Mouse (Mus musculus): ENCODE measurements around the gene Fbxo41. TPM values are rescaled to one million over a fixed set of nuclear protein-coding genes. Genes with fewer than 3 reads are reported as not detected.
"Not testable (repeated sequence)": the region's sequence is repeated elsewhere in the genome, so short reads cannot be mapped to it uniquely, and the experiment has no call there.

Fbxo41 gene
- polyA plus RNA-seq, 1 experiment from 2014 or later = 5.5 TPM

- no peak overlapping the region for H3K4me2 ChIP-seq
- peaks cover 57% of the 10 kb centered on the region for H3K36me3 ChIP-seq
- no peak overlapping the region for H3K27ac ChIP-seq
- H3K27me3 ChIP-seq = no peaks in the 10 kb centered on the region
- no peaks in the 10 kb centered on the region for H3K9me3 ChIP-seq
- 95% methylated on average over 2 of the region's 2 CpGs for WGBS
- ATAC-seq (ENCODE audit: low FRiP score) = no peak
- H3K4me1 ChIP-seq (replicated peaks) = peaks cover 40% of the 10 kb centered on the region
- H3K4me3 ChIP-seq = no peak overlapping the region
- no peak overlapping the region for H3K9ac ChIP-seq
Measured at GRCm38 (mm10) chr6:85459621-85460020, 43.2 kb downstream of the Fbxo41 start.

GRCm38 (mm10) chr6:85452816-85453215 lies 50.0 kb downstream of the Fbxo41 start:
- WGBS = 12% methylated on average over 7 of the region's 7 CpGs
- Histone ChIP-seq H3K4me3 (peak overlapping the region; percentile 56), H3K4me1 (replicated peaks) (peaks cover 58% of the 10 kb centered on the region), H3K9ac (peak overlapping the region; percentile 83), H3K4me2 (peak overlapping the region; percentile 89), H3K27me3 (no peaks in the 10 kb centered on the region), H3K9me3 (no peaks in the 10 kb centered on the region), H3K36me3 (no peaks in the 10 kb centered on the region), H3K27ac (peak overlapping the region; percentile 95)
- no peak for ATAC-seq (ENCODE audit: low FRiP score)

- Histone ChIP-seq H3K4me1 (replicated peaks) (peaks cover 54% of the 10 kb centered on the region), H3K4me3 (peak overlapping the region; percentile 56), H3K27me3 (no peaks in the 10 kb centered on the region), H3K36me3 (peaks cover 2% of the 10 kb centered on the region), H3K4me2 (peak overlapping the region; percentile 89), H3K27ac (peak overlapping the region; percentile 95), H3K9ac (peak overlapping the region; percentile 83), H3K9me3 (no peaks in the 10 kb centered on the region)
- WGBS = under 1% methylated on average over 15 of the region's 15 CpGs
- ATAC-seq (ENCODE audit: low FRiP score) = no peak
Measured at GRCm38 (mm10) chr6:85452411-85452665, 50.5 kb downstream of the Fbxo41 start.

- peaks cover 49% of the 10 kb centered on the region for H3K4me1 ChIP-seq (replicated peaks)
- 0% methylated on average over 54 of the region's 54 CpGs for WGBS
- H3K27me3 ChIP-seq = no peaks in the 10 kb centered on the region
- peak within 1 kb of the TSS; percentile 56 for H3K4me3 ChIP-seq
- peaks cover 5% of the 10 kb centered on the region for H3K36me3 ChIP-seq
- H3K4me2 ChIP-seq = peak within 1 kb of the TSS; percentile 89
- peak within 1 kb of the TSS; percentile 95 for H3K27ac ChIP-seq
- ATAC-seq (ENCODE audit: low FRiP score) = peak; percentile 94
- H3K9ac ChIP-seq = peak within 1 kb of the TSS; percentile 83
- no peaks in the 10 kb centered on the region for H3K9me3 ChIP-seq
Measured at GRCm38 (mm10) chr6:85451664-85452410, 51.0 kb downstream of the Fbxo41 start, which contains the start of gene Pradc1. TSS of gene Pradc1 (minus strand) at chr6:85451970.

GRCm38 (mm10) chr6:85450697-85451663 lies 51.8 kb downstream of the Fbxo41 start, which contains the start of gene Cct7:
TSS of gene Cct7 (plus strand) at chr6:85451514.
- Histone ChIP-seq H3K4me1 (replicated peaks) (peaks cover 41% of the 10 kb centered on the region), H3K4me3 (peak within 1 kb of the TSS; percentile 56), H3K4me2 (peak within 1 kb of the TSS; percentile 89), H3K9me3 (no peaks in the 10 kb centered on the region), H3K9ac (peak within 1 kb of the TSS; percentile 83), H3K27me3 (no peaks in the 10 kb centered on the region), H3K27ac (peak within 1 kb of the TSS; percentile 95), H3K36me3 (peaks cover 14% of the 10 kb centered on the region)
- WGBS = 3% methylated on average over 90 of the region's 96 CpGs
- ATAC-seq (ENCODE audit: low FRiP score) = peak; percentile 93

GRCm38 (mm10) chr6:85450140-85450539 lies 52.7 kb downstream of the Fbxo41 start:
- Histone ChIP-seq H3K36me3 (peaks cover 22% of the 10 kb centered on the region), H3K9ac (0 out of 2 replicates have a peak overlapping the region, but pooled peaks have one; percentile 80), H3K4me1 (replicated peaks) (peaks cover 34% of the 10 kb centered on the region), H3K4me2 (peak overlapping the region; percentile 89)
- H3K27me3 ChIP-seq; H3K9me3 ChIP-seq; H3K27ac ChIP-seq; H3K4me3 ChIP-seq; ATAC-seq (ENCODE audit: low FRiP score): not testable (repeated sequence)
- WGBS = 62% methylated on average over 1 of the region's 1 CpGs

GRCm38 (mm10) chr6:85447351-85447750 lies 55.4 kb downstream of the Fbxo41 start:
- no peak for ATAC-seq (ENCODE audit: low FRiP score)
- Histone ChIP-seq H3K36me3 (peaks cover 47% of the 10 kb centered on the region), H3K27me3 (no peaks in the 10 kb centered on the region), H3K4me2 (no peak overlapping the region), H3K4me3 (no peak overlapping the region), H3K9me3 (no peaks in the 10 kb centered on the region), H3K9ac (no peak overlapping the region), H3K27ac (no peak overlapping the region), H3K4me1 (replicated peaks) (peaks cover 7% of the 10 kb centered on the region; the same call in 1 of the 2 replicates)
- 87% methylated on average over 6 of the region's 6 CpGs for WGBS

GRCm38 (mm10) chr6:85445286-85445685 lies 57.5 kb downstream of the Fbxo41 start:
- ATAC-seq (ENCODE audit: low FRiP score) = no peak
- no peak overlapping the region for H3K4me3 ChIP-seq
- WGBS = 83% methylated on average over 5 of the region's 5 CpGs

GRCm38 (mm10) chr6:85444266-85444965 lies 58.4 kb downstream of the Fbxo41 start:
- Histone ChIP-seq H3K4me2 (no peak overlapping the region), H3K9me3 (no peaks in the 10 kb centered on the region), H3K27me3 (no peaks in the 10 kb centered on the region), H3K27ac (no peak overlapping the region), H3K36me3 (peaks cover 76% of the 10 kb centered on the region), H3K9ac (no peak overlapping the region), H3K4me3 (no peak overlapping the region), H3K4me1 (replicated peaks) (no peaks in the 10 kb centered on the region)
- no peak for ATAC-seq (ENCODE audit: low FRiP score)
- WGBS = 91% methylated on average over 8 of the region's 8 CpGs

More at GRCm38 (mm10) chr6:85445286-85445685, 57.5 kb downstream of the Fbxo41 start:
- Histone ChIP-seq H3K36me3 (peaks cover 67% of the 10 kb centered on the region), H3K27ac (no peak overlapping the region), H3K27me3 (no peaks in the 10 kb centered on the region), H3K4me1 (replicated peaks) (peaks cover under 1% of the 10 kb centered on the region; the same call in 1 of the 2 replicates), H3K9ac (no peak overlapping the region), H3K9me3 (no peaks in the 10 kb centered on the region), H3K4me2 (no peak overlapping the region)

GRCm38 (mm10) chr6:85443488-85444233 lies 59.1 kb downstream of the Fbxo41 start:
- no peak for ATAC-seq (ENCODE audit: low FRiP score)
- Histone ChIP-seq H3K9ac (no peak overlapping the region), H3K27ac (no peak overlapping the region), H3K4me2 (no peak overlapping the region), H3K4me3 (no peak overlapping the region), H3K4me1 (replicated peaks) (no peaks in the 10 kb centered on the region), H3K27me3 (no peaks in the 10 kb centered on the region), H3K9me3 (no peaks in the 10 kb centered on the region), H3K36me3 (peaks cover 84% of the 10 kb centered on the region)
- 86% methylated on average over 3 of the region's 3 CpGs for WGBS

GRCm38 (mm10) chr6:85441142-85441541 lies 61.7 kb downstream of the Fbxo41 start:
- H3K27me3 ChIP-seq = no peaks in the 10 kb centered on the region
- no peak overlapping the region for H3K9ac ChIP-seq
- H3K9me3 ChIP-seq = no peaks in the 10 kb centered on the region
- no peak overlapping the region for H3K4me3 ChIP-seq
- WGBS = 97% methylated on average over 4 of the region's 4 CpGs
- peaks cover 77% of the 10 kb centered on the region for H3K36me3 ChIP-seq
- no peaks in the 10 kb centered on the region for H3K4me1 ChIP-seq (replicated peaks)
- H3K27ac ChIP-seq = no peak overlapping the region
- no peak overlapping the region for H3K4me2 ChIP-seq
- no peak for ATAC-seq (ENCODE audit: low FRiP score)
